Mouse (Mus musculus) ES-E14 (cell line): ENCODE results near the gene Tmem74b.

Experiments
- CHD2 ChIP-seq: IDR thresholded peaks from 2 replicates; pipeline ENCODE4 v1.6.1; 2014; ENCODE audit warnings: mild to moderate bottlenecking, low read depth, low read length, inconsistent platforms
- MAFK ChIP-seq: IDR thresholded peaks from 2 replicates; pipeline ENCODE4 v1.6.1; 2014; ENCODE audit warnings: mild to moderate bottlenecking, low read depth, low read length, inconsistent platforms; ENCODE audit not compliant: insufficient read depth
- ZNF384 ChIP-seq: IDR thresholded peaks from 2 replicates; pipeline ENCODE4 v1.6.1; 2012; ENCODE audit warnings: low read depth, low read length, inconsistent platforms

DNA sequence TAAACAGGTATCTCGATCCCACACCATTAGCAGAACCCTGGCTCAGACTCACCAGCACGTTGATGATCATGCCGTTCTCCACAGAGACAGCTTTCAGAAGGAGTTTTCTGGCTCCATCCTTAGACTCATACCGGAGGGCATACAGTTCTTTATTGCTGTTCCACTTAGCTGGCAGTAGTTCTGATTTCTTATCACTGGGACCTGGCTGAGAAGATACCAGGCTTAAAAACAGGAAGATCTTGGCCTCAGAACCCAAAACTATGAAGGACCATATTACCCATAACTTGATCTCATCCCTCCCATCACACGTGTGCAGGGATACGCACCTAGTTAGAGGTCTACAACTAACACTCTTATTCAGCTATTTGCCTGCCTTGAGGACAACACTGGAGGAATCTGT is 33.6 kb downstream of the Tmem74b start:
- TF ChIP-seq ZNF384 (no peak), MAFK (no peak), CHD2 (no peak)
